Mouse (Mus musculus): Measurements from ENCODE around the gene Spz1. TPM values are rescaled to one million over a fixed set of nuclear protein-coding genes. Genes with fewer than 3 reads are reported as not detected.
A peak's percentile ranks its signal among the peaks of the same experiment; 100 is the strongest.

The Spz1 gene
- polyA plus RNA-seq, 1 experiment from 2014 or later: not detected

DNA sequence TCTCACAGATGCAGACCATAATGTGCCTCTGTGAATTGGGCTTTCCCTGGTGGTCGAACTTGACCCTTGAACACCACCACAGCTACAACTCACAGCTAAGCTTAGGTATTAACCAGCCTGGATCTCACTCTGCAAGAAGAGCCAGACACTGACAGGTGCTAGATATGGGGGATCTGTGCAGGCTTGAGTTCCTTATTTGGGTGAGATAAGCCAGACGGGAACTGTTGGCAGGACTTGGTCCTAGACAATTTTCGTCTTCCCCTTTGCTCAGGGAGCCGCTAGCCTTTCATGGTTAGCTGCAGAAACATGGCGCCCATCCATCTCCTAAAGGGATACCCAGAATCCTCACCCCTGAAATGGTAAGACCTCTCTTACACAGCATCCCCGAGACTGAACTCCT, 35.0 kb downstream of the Spz1 start:
- WGBS: 91% methylated on average over 6 of the region's 6 CpGs
- no peak overlapping the region for H3K4me2 ChIP-seq (ENCODE audit: low read length)
- no peak overlapping the region for H3K9ac ChIP-seq (ENCODE audit: low read depth, low read length)
- H3K36me3 ChIP-seq (ENCODE audit: control insufficient read depth, insufficient read depth, low read length): no peaks in the 10 kb centered on the region
- H3K4me3 ChIP-seq (ENCODE audit: low read depth, low read length): no peak overlapping the region
- no peaks in the 10 kb centered on the region for H3K9me3 ChIP-seq (replicated peaks; ENCODE audit: control insufficient read depth, low read length, poor library complexity, severe bottlenecking)
- H3K4me1 ChIP-seq (ENCODE audit: control insufficient read depth, insufficient read depth, low read length): no peaks in the 10 kb centered on the region
- H3K27ac ChIP-seq (ENCODE audit: low read length): no peak overlapping the region
- no peak for ATAC-seq
- H3K27me3 ChIP-seq (ENCODE audit: control insufficient read depth, insufficient read depth, low read depth, low read length): no peaks in the 10 kb centered on the region

DNA sequence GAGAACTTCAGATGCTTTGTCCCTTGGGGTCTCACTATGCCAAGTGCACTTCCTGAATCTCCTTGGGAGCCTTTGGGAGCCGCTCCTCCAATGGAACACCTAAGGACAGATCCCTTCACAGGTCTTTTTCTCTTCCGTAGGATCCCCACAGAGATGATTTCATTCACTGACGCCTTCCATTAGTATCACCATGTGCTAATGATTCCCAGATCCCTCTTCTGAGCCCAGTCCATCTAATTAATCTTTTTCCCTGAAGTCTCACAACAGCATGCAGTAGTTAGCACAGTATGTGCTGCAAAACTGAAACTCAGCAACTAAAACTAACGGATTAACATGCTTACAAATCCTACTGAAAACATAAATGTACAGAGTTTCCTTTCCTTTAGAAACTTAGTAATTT, 36.8 kb downstream of the Spz1 start:
- Histone ChIP-seq H3K9me3 (replicated peaks; ENCODE audit: control insufficient read depth, low read length, poor library complexity, severe bottlenecking) (no peaks in the 10 kb centered on the region), H3K4me1 (ENCODE audit: control insufficient read depth, insufficient read depth, low read length) (no peaks in the 10 kb centered on the region), H3K36me3 (ENCODE audit: control insufficient read depth, insufficient read depth, low read length) (no peaks in the 10 kb centered on the region), H3K4me2 (ENCODE audit: low read length) (no peak overlapping the region), H3K27me3 (ENCODE audit: control insufficient read depth, insufficient read depth, low read depth, low read length) (no peaks in the 10 kb centered on the region), H3K9ac (ENCODE audit: low read depth, low read length) (no peak overlapping the region), H3K4me3 (ENCODE audit: low read depth, low read length) (no peak overlapping the region), H3K27ac (ENCODE audit: low read length) (no peak overlapping the region)
- no peak for ATAC-seq
- 47% methylated on average over 4 of the region's 4 CpGs for WGBS

DNA sequence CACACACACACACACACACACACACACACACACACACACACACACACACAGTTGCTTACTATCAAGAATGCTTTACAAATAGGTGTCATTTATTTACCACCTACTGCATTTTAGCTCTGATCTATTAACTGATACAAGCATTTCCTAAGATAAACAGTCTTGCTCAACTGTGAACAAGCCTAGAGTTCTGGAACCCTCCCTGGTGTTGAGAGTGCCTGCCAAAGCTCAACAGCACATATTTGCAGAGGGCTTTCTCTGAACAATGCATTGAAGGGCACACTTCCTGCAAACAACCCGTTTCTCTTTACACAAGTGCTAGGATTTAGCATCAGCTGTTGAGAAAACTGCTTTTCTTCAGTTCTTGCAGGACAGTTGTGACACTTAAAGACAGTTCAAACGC, 42.2 kb downstream of the Spz1 start:
- H3K4me3 ChIP-seq (ENCODE audit: low read depth, low read length): no peak overlapping the region
- H3K27me3 ChIP-seq (ENCODE audit: control insufficient read depth, insufficient read depth, low read depth, low read length): no peaks in the 10 kb centered on the region
- no peak overlapping the region for H3K4me2 ChIP-seq (ENCODE audit: low read length)
- no peak for ATAC-seq
- peaks cover 7% of the 10 kb centered on the region for H3K4me1 ChIP-seq (ENCODE audit: control insufficient read depth, insufficient read depth, low read length)
- 54% methylated on average over 2 of the region's 2 CpGs for WGBS
- no peaks in the 10 kb centered on the region for H3K36me3 ChIP-seq (ENCODE audit: control insufficient read depth, insufficient read depth, low read length)
- H3K9me3 ChIP-seq (replicated peaks; ENCODE audit: control insufficient read depth, low read length, poor library complexity, severe bottlenecking): no peaks in the 10 kb centered on the region
- no peak overlapping the region for H3K27ac ChIP-seq (ENCODE audit: low read length)
- H3K9ac ChIP-seq (ENCODE audit: low read depth, low read length): no peak overlapping the region

DNA sequence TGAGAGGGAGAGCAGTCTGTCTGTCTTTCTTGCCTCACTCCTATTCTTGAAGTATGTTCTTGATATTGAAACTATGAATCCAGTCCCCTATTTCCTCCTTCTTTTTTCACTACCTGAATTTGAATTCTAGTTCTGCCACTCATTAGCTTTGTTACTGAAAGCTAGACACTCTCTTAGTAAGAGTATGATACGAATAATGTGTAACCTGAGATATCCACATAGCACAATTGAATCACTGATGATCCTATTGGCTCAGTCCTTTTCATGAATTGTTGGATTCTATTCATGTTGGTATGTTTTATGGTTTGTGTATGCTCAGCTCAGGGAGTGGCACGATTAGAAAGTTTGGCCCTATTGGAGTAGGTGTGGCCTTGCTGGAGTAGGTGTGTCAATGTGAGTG, 43.8 kb downstream of the Spz1 start:
- no peak overlapping the region for H3K27ac ChIP-seq (ENCODE audit: low read length)
- no peaks in the 10 kb centered on the region for H3K9me3 ChIP-seq (replicated peaks; ENCODE audit: control insufficient read depth, low read length, poor library complexity, severe bottlenecking)
- no peak overlapping the region for H3K4me2 ChIP-seq (ENCODE audit: low read length)
- H3K4me1 ChIP-seq (ENCODE audit: control insufficient read depth, insufficient read depth, low read length): peaks cover 9% of the 10 kb centered on the region
- H3K4me3 ChIP-seq (ENCODE audit: low read depth, low read length): no peak overlapping the region
- no peak for ATAC-seq
- WGBS: 86% methylated on average over 2 of the region's 2 CpGs
- H3K36me3 ChIP-seq (ENCODE audit: control insufficient read depth, insufficient read depth, low read length): no peaks in the 10 kb centered on the region
- H3K27me3 ChIP-seq (ENCODE audit: control insufficient read depth, insufficient read depth, low read depth, low read length): no peaks in the 10 kb centered on the region
- H3K9ac ChIP-seq (ENCODE audit: low read depth, low read length): no peak overlapping the region

DNA sequence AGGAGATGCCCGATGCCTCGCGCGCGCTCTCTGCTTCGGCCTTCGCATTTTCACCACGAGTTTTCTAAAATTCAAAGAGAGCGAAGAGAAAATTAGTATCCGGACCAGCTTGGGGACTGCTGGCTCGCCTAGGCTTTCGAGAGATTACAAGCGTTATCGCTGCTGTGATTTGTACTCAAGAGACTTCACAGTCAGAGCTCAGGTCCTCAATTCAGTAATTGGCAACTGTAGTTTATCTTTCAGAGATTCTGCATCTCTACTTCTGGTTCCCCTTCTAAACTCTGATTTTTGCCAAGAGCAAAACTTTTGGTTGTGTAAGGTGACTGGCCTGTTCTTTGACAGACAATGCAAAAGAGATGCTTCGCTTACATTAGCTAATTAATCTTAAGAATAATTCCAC, 44.7 kb downstream of the Spz1 start:
- Histone ChIP-seq H3K4me1 (ENCODE audit: control insufficient read depth, insufficient read depth, low read length) (peaks cover 9% of the 10 kb centered on the region), H3K9ac (ENCODE audit: low read depth, low read length) (peak overlapping the region; percentile 96), H3K36me3 (ENCODE audit: control insufficient read depth, insufficient read depth, low read length) (no peaks in the 10 kb centered on the region), H3K27ac (ENCODE audit: low read length) (peak overlapping the region; percentile 94), H3K4me2 (ENCODE audit: low read length) (peak overlapping the region; percentile 66), H3K9me3 (replicated peaks; ENCODE audit: control insufficient read depth, low read length, poor library complexity, severe bottlenecking) (no peaks in the 10 kb centered on the region), H3K4me3 (ENCODE audit: low read depth, low read length) (peak overlapping the region; percentile 91), H3K27me3 (ENCODE audit: control insufficient read depth, insufficient read depth, low read depth, low read length) (no peaks in the 10 kb centered on the region)
- ATAC-seq: peak; percentile 11; the same call in 1 of the 2 replicates
- 4% methylated on average over 15 of the region's 15 CpGs for WGBS

DNA sequence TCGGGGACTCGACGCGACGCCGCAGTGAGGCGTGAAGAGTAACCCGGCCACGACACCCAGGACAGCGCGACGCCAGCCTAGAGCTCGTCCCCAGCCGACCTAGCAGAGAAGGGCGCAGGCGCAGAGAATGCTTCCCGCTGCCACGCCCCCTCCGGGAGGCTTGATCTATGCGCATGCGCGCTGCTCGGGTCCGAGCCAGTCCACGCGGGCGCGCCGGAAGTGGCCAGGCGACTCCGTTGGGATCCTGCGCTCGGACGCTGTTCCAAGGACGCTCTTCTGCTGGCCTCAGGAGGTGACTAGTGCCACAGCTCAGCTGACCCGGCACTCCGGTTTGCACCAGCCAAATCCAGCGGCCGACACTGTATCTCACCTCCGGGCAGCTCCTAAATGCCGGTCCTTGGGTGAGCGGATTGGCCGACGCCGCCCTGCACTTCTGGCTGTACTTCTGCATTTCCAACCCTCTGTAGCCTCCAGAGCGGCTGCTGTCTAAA, 45.2 kb downstream of the Spz1 start, which contains the start of gene Zfyve16:
Gene Zfyve16 (minus strand): TSS at position 148 of the 491 bp plus-strand sequence.
- Histone ChIP-seq H3K36me3 (ENCODE audit: control insufficient read depth, insufficient read depth, low read length) (no peaks in the 10 kb centered on the region), H3K4me1 (ENCODE audit: control insufficient read depth, insufficient read depth, low read length) (peaks cover 9% of the 10 kb centered on the region), H3K27me3 (ENCODE audit: control insufficient read depth, insufficient read depth, low read depth, low read length) (no peaks in the 10 kb centered on the region), H3K27ac (ENCODE audit: low read length) (peak within 1 kb of the TSS; percentile 94), H3K9ac (ENCODE audit: low read depth, low read length) (peak within 1 kb of the TSS; percentile 96), H3K4me2 (ENCODE audit: low read length) (peak within 1 kb of the TSS; percentile 66), H3K9me3 (replicated peaks; ENCODE audit: control insufficient read depth, low read length, poor library complexity, severe bottlenecking) (no peaks in the 10 kb centered on the region), H3K4me3 (ENCODE audit: low read depth, low read length) (peak within 1 kb of the TSS; percentile 91)
- ATAC-seq: peak; percentile 98
- WGBS: under 1% methylated on average over 46 of the region's 46 CpGs

DNA sequence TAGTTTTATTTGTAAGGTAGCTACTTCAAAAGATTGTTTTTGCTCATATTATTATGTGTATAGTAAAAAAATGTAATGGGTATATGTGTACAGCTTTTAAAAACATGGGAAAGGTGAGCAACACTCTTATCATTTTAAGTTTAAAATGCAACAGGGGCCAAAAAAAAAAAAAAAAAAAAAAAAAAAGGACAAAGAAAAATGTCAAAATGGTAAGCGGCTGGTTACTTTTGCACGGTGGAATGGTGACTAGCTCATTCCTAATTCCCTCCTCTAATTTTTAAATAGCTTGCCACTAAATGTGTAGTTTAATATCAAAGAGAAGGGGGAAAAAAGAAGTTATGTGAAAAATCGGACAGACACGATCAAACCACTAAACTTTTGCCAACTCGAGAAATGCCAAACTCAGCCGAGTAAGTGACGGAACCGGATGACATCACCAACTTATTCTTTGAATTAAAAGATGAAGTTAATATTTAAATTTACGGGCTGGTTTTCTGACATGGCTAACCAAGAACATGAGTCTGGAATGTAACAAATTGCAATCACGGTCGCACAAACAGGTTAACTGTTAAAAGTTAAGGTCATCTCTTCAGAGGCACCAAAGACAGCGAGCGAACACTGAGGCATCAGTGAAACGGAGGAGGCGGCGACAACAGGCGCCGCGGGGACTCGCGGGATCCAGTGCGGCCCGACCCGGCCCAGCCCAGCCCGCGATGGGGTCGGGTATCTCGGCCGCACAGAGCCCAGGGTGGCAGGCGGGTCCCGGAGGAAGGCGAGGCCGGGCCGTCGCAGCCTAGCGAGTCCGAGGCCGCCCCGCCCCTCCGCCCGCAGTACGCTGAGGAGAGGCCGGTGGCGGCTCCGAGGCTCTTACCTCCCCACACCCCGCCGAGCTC, 45.9 kb downstream of the Spz1 start:
- H3K9me3 ChIP-seq (replicated peaks; ENCODE audit: control insufficient read depth, low read length, poor library complexity, severe bottlenecking): no peaks in the 10 kb centered on the region
- peaks cover 9% of the 10 kb centered on the region for H3K4me1 ChIP-seq (ENCODE audit: control insufficient read depth, insufficient read depth, low read length)
- H3K27ac ChIP-seq (ENCODE audit: low read length): peak overlapping the region; percentile 94
- peak overlapping the region; percentile 66 for H3K4me2 ChIP-seq (ENCODE audit: low read length)
- no peaks in the 10 kb centered on the region for H3K27me3 ChIP-seq (ENCODE audit: control insufficient read depth, insufficient read depth, low read depth, low read length)
- H3K36me3 ChIP-seq (ENCODE audit: control insufficient read depth, insufficient read depth, low read length): no peaks in the 10 kb centered on the region
- H3K9ac ChIP-seq (ENCODE audit: low read depth, low read length): peak overlapping the region; percentile 96
- peak overlapping the region; percentile 91 for H3K4me3 ChIP-seq (ENCODE audit: low read depth, low read length)
- ATAC-seq: peak; percentile 94
- WGBS: 1% methylated on average over 45 of the region's 47 CpGs

Other genes starting within 250 kb of the Spz1 start
- 3.2 and 3.3 TPM in 2 replicates for gene Dhfr, start 221.4 kb downstream of the Spz1 start, polyA plus RNA-seq (2015; fragmentation: Nextera tagmentation; extraction: Ambion mirVana)
- 21.8 and 25.0 TPM in 2 replicates for gene Msh3, start 221.2 kb downstream of the Spz1 start, polyA plus RNA-seq (2015; fragmentation: Nextera tagmentation; extraction: Ambion mirVana)
- gene Ankrd34b, start 150.3 kb downstream of the Spz1 start, polyA plus RNA-seq (2015; fragmentation: Nextera tagmentation; extraction: Ambion mirVana): 3.6 and 3.8 TPM in 2 replicates
- gene Fam151b, start 92.2 kb downstream of the Spz1 start, polyA plus RNA-seq (2015; fragmentation: Nextera tagmentation; extraction: Ambion mirVana): 0.15 TPM in 1 of 2 replicates, not detected in the other
- gene Zfyve16, start 45.3 kb downstream of the Spz1 start, polyA plus RNA-seq (2015; fragmentation: Nextera tagmentation; extraction: Ambion mirVana): 10.9 and 11.1 TPM in 2 replicates
- 18.4 and 19.3 TPM in 2 replicates for gene Serinc5, start 34.9 kb upstream of the Spz1 start, polyA plus RNA-seq (2015; fragmentation: Nextera tagmentation; extraction: Ambion mirVana)
- gene Thbs4, start 218.6 kb upstream of the Spz1 start, polyA plus RNA-seq (2015; fragmentation: Nextera tagmentation; extraction: Ambion mirVana): 1.6 and 1.7 TPM in 2 replicates